Mouse (Mus musculus): Measurements from ENCODE around the gene Tmeff1.

- TF ChIP-seq CTCF (conservative IDR thresholded peaks at IDR 0.05; ENCODE audit: low read length) (no peak), NANOG (IDR thresholded peaks at IDR 0.05; ENCODE audit: borderline replicate concordance, low read length) (no peak)
Observed at GRCm38 (mm10) chr4:48586099-48586821, 1.3 kb downstream of the Tmeff1 start.
